Mouse (Mus musculus) brain, adult 2 months (tissue): Measurements from ENCODE around the gene Map3k3.
"Not testable (repeated sequence)": the region's sequence is repeated elsewhere in the genome, so short reads cannot be mapped to it uniquely, and the experiment has no call there.

Experiments used
- DNase-seq: peaks from one replicate; pipeline ENCODE4 v3.0.0; 2011; ENCODE audit warnings: low read depth, low spot score

Gene Map3k3

GRCm38 (mm10) chr11:106192241-106192640 is 107.8 kb downstream of the Map3k3 start:
- no peak for DNase-seq

GRCm38 (mm10) chr11:106192657-106193370 is 108.4 kb downstream of the Map3k3 start:
- DNase-seq: no peak

GRCm38 (mm10) chr11:106193371-106194154 is 109.2 kb downstream of the Map3k3 start:
- DNase-seq: peak; percentile 99

GRCm38 (mm10) chr11:106194155-106194541 is 109.7 kb downstream of the Map3k3 start:
- DNase-seq: no peak

GRCm38 (mm10) chr11:106194891-106195290 is 110.5 kb downstream of the Map3k3 start:
- DNase-seq: no peak

GRCm38 (mm10) chr11:106195341-106195740 is 110.9 kb downstream of the Map3k3 start:
- DNase-seq: no peak

- no peak for DNase-seq
Observed at GRCm38 (mm10) chr11:106198277-106198676, 113.9 kb downstream of the Map3k3 start.

- not testable (repeated sequence) for DNase-seq
Observed at GRCm38 (mm10) chr11:106199997-106200396, 115.6 kb downstream of the Map3k3 start.

GRCm38 (mm10) chr11:106200756-106201155 is 116.3 kb downstream of the Map3k3 start:
- no peak for DNase-seq

GRCm38 (mm10) chr11:106201337-106202122 is 117.1 kb downstream of the Map3k3 start:
- DNase-seq: no peak

- DNase-seq: no peak
Observed at GRCm38 (mm10) chr11:106202123-106202465, 117.7 kb downstream of the Map3k3 start, which contains the start of gene Strada. TSS of gene Strada (minus strand) at chr11:106202168.
